Mouse (Mus musculus): ENCODE measurements at regions not wholly inside any gene's neighbourhood (a gene's known extent, or its start where the extent isn't known, plus 50 kb on each side); places are given as distances from the start of the nearest gene placed in this dataset.

DNA sequence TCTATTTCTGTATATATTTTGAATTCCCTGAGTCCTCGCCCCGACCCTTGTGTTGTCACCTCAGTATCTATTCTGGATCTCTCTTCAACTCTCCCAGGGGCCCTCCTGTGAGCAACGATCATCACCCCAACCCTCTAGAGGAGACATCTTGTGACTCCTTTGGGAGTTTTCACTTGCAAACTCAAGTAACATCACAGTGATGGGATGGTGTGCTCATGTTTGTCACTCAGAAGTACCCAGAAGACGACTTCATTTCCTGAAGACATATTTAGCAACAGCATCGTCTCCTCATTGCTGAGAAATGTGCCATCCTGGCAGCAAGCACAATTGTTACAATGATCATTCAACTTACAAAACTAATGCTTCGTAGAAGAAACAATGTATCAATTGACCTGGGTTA is 57.9 kb upstream of the Mbip start:
- no peak for DNase-seq (ENCODE audit: extremely low read depth, low read depth, low spot score)

GRCm38 (mm10) chr12:56402844-56403243 is 57.1 kb upstream of the Mbip start:
- DNase-seq (ENCODE audit: extremely low read depth, low read depth, low spot score), result no peak

- no peak for DNase-seq (ENCODE audit: extremely low read depth, low read depth, low spot score)
These were observed 56.4 kb upstream of the Mbip start for GRCm38 (mm10) chr12:56402137-56402536.
